Mouse (Mus musculus) limb, embryonic 12.5 days (tissue): ENCODE measurements around the gene Raver2. TPM values are rescaled to one million over a fixed set of nuclear protein-coding genes. Genes with fewer than 3 reads are reported as not detected.

ENCODE experiments used
- ATAC-seq: fragments of 200-750 bp; cut with Nextera tagmentation; 2 replicates; pipeline ENCODE4 v1.8.0; 2017; ENCODE audit warnings: low read depth, moderate TSS enrichment; ENCODE audit not compliant: insufficient number of reproducible peaks, insufficient read depth, low FRiP score, low TSS enrichment
- H3K27ac ChIP-seq: fragments of 300-500 bp; sonication (generic); 2 replicates; pipeline ENCODE4 v1.5.1; 2016; ENCODE audit warnings: mild to moderate bottlenecking, moderate library complexity
- H3K27me3 ChIP-seq: fragments of 300-500 bp; sonication (generic); 2 replicates; pipeline ENCODE4 v1.6.1; 2016; ENCODE audit warnings: mild to moderate bottlenecking, moderate library complexity
- H3K36me3 ChIP-seq: fragments of 300-500 bp; sonication (generic); 2 replicates; pipeline ENCODE4 v1.6.1; 2016; ENCODE audit warnings: mild to moderate bottlenecking, moderate library complexity
- H3K4me1 ChIP-seq: fragments of 300-500 bp; sonication (generic); replicated peaks from 2 replicates; pipeline ENCODE4 v1.6.1; 2016
- H3K4me2 ChIP-seq: fragments of 300-500 bp; sonication (generic); 2 replicates; pipeline ENCODE4 v1.6.1; 2016; ENCODE audit warnings: mild to moderate bottlenecking, moderate library complexity
- H3K4me3 ChIP-seq: fragments of 300-500 bp; sonication (generic); replicated peaks from 2 replicates; pipeline ENCODE4 v1.5.1; 2016; ENCODE audit warnings: mild to moderate bottlenecking
- H3K9ac ChIP-seq: fragments of 300-500 bp; sonication (generic); replicated peaks from 2 replicates; pipeline ENCODE4 v1.6.1; 2016; ENCODE audit warnings: mild to moderate bottlenecking, moderate library complexity
- H3K9me3 ChIP-seq: fragments of 300-500 bp; sonication (generic); 2 replicates; pipeline ENCODE4 v1.6.1; 2016; ENCODE audit warnings: mild to moderate bottlenecking, moderate library complexity
- WGBS: fragments of 180-500 bp; shearing (Covaris S2); methylation state at CpG from one replicate; pipeline ENCODE4 v1.1.7; 2016; 5-methylcytosine and 5-hydroxymethylcytosine counted together
- polyA plus RNA-seq: library from polyadenylated mRNA; unstranded; fragments of >200 nt; fragmentation: Nextera tagmentation; extraction: Ambion mirVana; gene quantifications from 2 replicates; pipeline ENCODE4 v1.2.1, GENCODE M21; 2016

Gene Raver2
- polyA plus RNA-seq, 1 experiment from 2014 or later, result 18.0 TPM

GRCm38 (mm10) chr4:101194170-101194569 lies 125.4 kb downstream of the Raver2 start:
- no peaks in the 10 kb centered on the region for H3K9me3 ChIP-seq
- ATAC-seq, result no peak
- H3K36me3 ChIP-seq, result peaks cover 16% of the 10 kb centered on the region; the same call in 1 of the 2 replicates
- 88% methylated on average over 1 of the region's 1 CpGs for WGBS
- no peak overlapping the region for H3K4me3 ChIP-seq
- no peaks in the 10 kb centered on the region for H3K27me3 ChIP-seq
- H3K9ac ChIP-seq, result no peak overlapping the region
- H3K4me2 ChIP-seq, result no peak overlapping the region
- peaks cover 11% of the 10 kb centered on the region for H3K4me1 ChIP-seq
- H3K27ac ChIP-seq, result no peak overlapping the region

DNA sequence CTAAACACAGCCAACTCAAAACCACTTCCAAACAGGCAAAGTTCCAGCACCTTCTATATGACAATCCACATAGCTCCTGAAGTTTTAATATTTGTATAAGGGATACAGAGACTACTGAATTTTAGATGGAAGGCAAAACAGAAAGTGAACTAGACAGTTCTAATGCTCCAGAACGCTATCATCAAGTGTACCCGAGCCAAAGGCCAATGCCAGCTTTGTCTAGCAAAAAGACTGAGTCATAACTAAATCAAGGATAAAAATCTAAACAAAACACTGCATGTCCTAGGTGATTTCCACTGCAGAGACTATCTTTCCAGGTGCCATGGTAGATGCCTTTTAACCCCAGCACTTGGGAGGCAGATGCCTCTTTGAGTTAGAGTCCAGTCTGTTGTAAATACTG lies 127.6 kb downstream of the Raver2 start:
- Histone ChIP-seq H3K4me2 (no peak overlapping the region), H3K4me3 (no peak overlapping the region), H3K9me3 (no peaks in the 10 kb centered on the region), H3K36me3 (peaks cover 2% of the 10 kb centered on the region; the same call in 1 of the 2 replicates), H3K27ac (no peak overlapping the region), H3K4me1 (peaks cover 11% of the 10 kb centered on the region), H3K9ac (no peak overlapping the region), H3K27me3 (no peaks in the 10 kb centered on the region)
- WGBS, result 83% methylated on average over 2 of the region's 2 CpGs
- no peak for ATAC-seq

GRCm38 (mm10) chr4:101197421-101198170 lies 128.8 kb downstream of the Raver2 start:
- Histone ChIP-seq H3K36me3 (no peaks in the 10 kb centered on the region), H3K27me3 (no peaks in the 10 kb centered on the region), H3K4me1 (peaks cover 11% of the 10 kb centered on the region), H3K9ac (no peak overlapping the region), H3K27ac (no peak overlapping the region), H3K9me3 (no peaks in the 10 kb centered on the region), H3K4me3 (no peak overlapping the region), H3K4me2 (no peak overlapping the region)
- no peak for ATAC-seq
- 75% methylated on average over 9 of the region's 9 CpGs for WGBS

- no peak overlapping the region for H3K4me2 ChIP-seq
- no peak overlapping the region for H3K27ac ChIP-seq
- H3K4me1 ChIP-seq, result peaks cover 11% of the 10 kb centered on the region
- H3K9me3 ChIP-seq, result no peaks in the 10 kb centered on the region
- 59% methylated on average over 2 of the region's 2 CpGs for WGBS
- H3K4me3 ChIP-seq, result no peak overlapping the region
- ATAC-seq, result no peak
- H3K27me3 ChIP-seq, result no peaks in the 10 kb centered on the region
- no peak overlapping the region for H3K9ac ChIP-seq
- H3K36me3 ChIP-seq, result no peaks in the 10 kb centered on the region
Observed at GRCm38 (mm10) chr4:101198333-101198732, 129.6 kb downstream of the Raver2 start.

DNA sequence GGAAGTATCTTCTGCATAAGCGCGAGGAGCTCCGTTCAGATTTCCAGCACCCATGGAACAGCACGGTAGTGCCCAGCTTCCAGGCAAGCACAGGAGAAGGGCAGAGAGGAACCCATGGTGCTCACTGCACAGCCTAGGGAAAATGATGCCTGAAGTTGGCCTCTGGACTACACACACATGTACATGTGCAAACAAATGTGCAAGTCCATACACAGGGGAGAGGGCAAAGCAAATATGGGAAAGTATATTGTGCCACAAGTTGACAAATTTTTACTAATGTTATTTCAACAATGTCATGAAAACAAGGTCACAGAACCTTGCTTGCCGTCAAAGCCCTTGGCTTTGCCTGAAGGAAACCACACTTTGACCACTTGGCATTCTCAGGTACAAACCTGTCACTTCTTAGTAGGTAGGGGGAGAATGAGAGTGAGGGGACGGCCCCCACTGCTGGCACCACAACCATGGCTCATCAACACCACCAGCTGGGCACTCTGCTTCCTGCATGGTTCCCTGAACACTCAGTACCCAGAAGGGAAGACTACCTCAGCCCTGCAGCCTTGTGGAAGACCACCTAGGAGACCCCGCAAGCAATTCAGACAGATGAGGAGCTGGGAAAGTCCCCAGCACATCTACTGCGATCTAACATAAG lies 130.8 kb downstream of the Raver2 start:
- Histone ChIP-seq H3K4me1 (peaks cover 11% of the 10 kb centered on the region), H3K4me2 (no peak overlapping the region), H3K4me3 (no peak overlapping the region), H3K36me3 (no peaks in the 10 kb centered on the region), H3K27me3 (no peaks in the 10 kb centered on the region), H3K27ac (no peak overlapping the region), H3K9me3 (no peaks in the 10 kb centered on the region), H3K9ac (no peak overlapping the region)
- ATAC-seq, result no peak
- WGBS, result 94% methylated on average over 8 of the region's 8 CpGs

Other genes with a start within 250 kb of the Raver2 start
- not detected in 2 replicates for gene Gm10577, start 48.3 kb upstream of the Raver2 start, polyA plus RNA-seq
- 70.3 and 72.6 TPM in 2 replicates for gene Jak1, start 196.3 kb downstream of the Raver2 start, polyA plus RNA-seq